Comparison of ENCODE assay signal across 8 mouse cellular contexts in the genomic region with DNA sequence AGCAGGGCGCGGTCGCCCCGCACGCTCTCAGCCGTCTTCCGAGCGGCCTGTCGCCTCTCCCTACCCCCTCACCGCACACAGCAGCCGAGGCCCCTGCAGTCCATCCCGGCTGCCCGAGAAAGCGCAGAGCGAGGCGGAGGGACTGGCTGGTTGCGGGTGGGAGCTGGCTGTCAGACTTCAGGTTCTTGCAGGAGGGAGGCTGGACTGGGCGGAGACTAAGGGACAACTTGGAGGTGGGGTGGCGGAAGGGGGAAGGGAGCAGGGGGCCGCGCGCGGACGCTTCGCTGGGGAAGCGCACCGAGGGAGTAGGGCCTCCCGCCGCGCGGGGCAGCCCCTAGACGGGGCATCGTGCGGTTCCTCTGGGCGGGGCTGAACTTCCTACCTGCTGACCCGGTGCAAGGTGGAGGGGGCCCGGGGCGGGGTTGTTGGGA. TPM values are rescaled to one million over a fixed set of nuclear protein-coding genes. Genes with fewer than 3 reads are reported as not detected.
DNase-seq lines count a peak whose midpoint lies in the region; ATAC-seq and TF ChIP-seq lines count a peak whose summit lies in the region.

No protein-coding gene starts in this region.

- H3K9me3 ChIP-seq in intestine, embryonic 15.5 days: no peaks in the 10 kb centered on the region
- H3K9me3 ChIP-seq in liver, embryonic 12.5 days (replicated peaks): no peaks in the 10 kb centered on the region
- H3K9me3 ChIP-seq in stomach, postnatal 0 days (ENCODE audit: control insufficient read depth, low read length): no peaks in the 10 kb centered on the region

- H3K36me3 ChIP-seq in intestine, embryonic 15.5 days: no peaks in the 10 kb centered on the region
- peaks cover 27% of the 10 kb centered on the region for H3K36me3 ChIP-seq in liver, embryonic 12.5 days
- no peaks in the 10 kb centered on the region for H3K36me3 ChIP-seq in myocyte (ENCODE audit: control insufficient read depth, insufficient read depth)
- no peaks in the 10 kb centered on the region for H3K36me3 ChIP-seq in stomach, postnatal 0 days (ENCODE audit: control insufficient read depth, insufficient read depth, low read length)

- peaks cover 8% of the 10 kb centered on the region; the same call in 1 of the 2 replicates for H3K4me1 ChIP-seq in intestine, embryonic 15.5 days (replicated peaks)
- peaks cover 46% of the 10 kb centered on the region for H3K4me1 ChIP-seq in liver, embryonic 12.5 days
- no peaks in the 10 kb centered on the region for H3K4me1 ChIP-seq in stomach, postnatal 0 days (replicated peaks; ENCODE audit: control insufficient read depth, insufficient read depth)

- no peak for TF ChIP-seq CTCF in stomach, postnatal 0 days (IDR thresholded peaks at IDR 0.05; ENCODE audit: low read depth)

- peaks cover 50% of the 10 kb centered on the region for H3K79me2 ChIP-seq in myocyte (ENCODE audit: control insufficient read depth, insufficient read depth)

- peak overlapping the region; percentile 96 for H3K9ac ChIP-seq in intestine, embryonic 15.5 days
- H3K9ac ChIP-seq in liver, embryonic 12.5 days: peak overlapping the region; percentile 97
- H3K9ac ChIP-seq in stomach, postnatal 0 days (ENCODE audit: low read length): peak overlapping the region; percentile 93

- no peaks in the 10 kb centered on the region for H3K27me3 ChIP-seq in intestine, embryonic 15.5 days (replicated peaks)
- H3K27me3 ChIP-seq in liver, embryonic 12.5 days (replicated peaks): no peaks in the 10 kb centered on the region
- H3K27me3 ChIP-seq in myocyte (ENCODE audit: control insufficient read depth, insufficient read depth, insufficient read length): no peaks in the 10 kb centered on the region
- no peaks in the 10 kb centered on the region for H3K27me3 ChIP-seq in stomach, postnatal 0 days (ENCODE audit: control insufficient read depth, insufficient read depth, low read length)

- no peak for TF ChIP-seq EP300 in stomach, postnatal 0 days (optimal IDR thresholded peaks at IDR 0.05)

- H3K27ac ChIP-seq in intestine, embryonic 15.5 days: peak overlapping the region; percentile 99
- H3K27ac ChIP-seq in liver, embryonic 12.5 days: peak overlapping the region; percentile 94
- peak overlapping the region; percentile 97 for H3K27ac ChIP-seq in stomach, postnatal 0 days (replicated peaks)

- DNase-seq in 3T3-L1 (ENCODE audit: low read depth, low spot score) (peak; percentile 63), adipocyte (ENCODE audit: low spot score) (peak; percentile 54)
- DNase-seq in embryo, embryonic 10 days (ENCODE audit: low spot score): peak; percentile 61
- DNase-seq in gastrocnemius, postnatal 10 days: peak; percentile 62
- peak; percentile 81 for DNase-seq in stomach, postnatal 0 days (ENCODE audit: low spot score)

- H3K4me3 ChIP-seq in intestine, embryonic 15.5 days (replicated peaks): peak overlapping the region; percentile 92
- peak overlapping the region; percentile 92 for H3K4me3 ChIP-seq in liver, embryonic 12.5 days
- peak overlapping the region; percentile 79 for H3K4me3 ChIP-seq in myocyte
- H3K4me3 ChIP-seq in stomach, postnatal 0 days (ENCODE audit: low read depth, low read length): peak overlapping the region; percentile 83

- H3ac ChIP-seq in myocyte (ENCODE audit: control insufficient read depth, insufficient read length): peak overlapping the region; percentile 75

- whole genome bisulfite sequencing in intestine, embryonic 15.5 days: under 1% methylated on average over 38 of the region's 38 CpGs
- WGBS in liver, embryonic 12.5 days (ENCODE audit: insufficient replicate concordance): under 1% methylated on average over 38 of the region's 38 CpGs
- under 1% methylated on average over 37 of the region's 38 CpGs for WGBS in stomach, postnatal 0 days

- peak; percentile 88 for ATAC-seq in intestine, embryonic 15.5 days
- ATAC-seq in liver, embryonic 12.5 days: peak; percentile 75
- peak; percentile 82 for ATAC-seq in stomach, postnatal 0 days (ENCODE audit: low FRiP score, low TSS enrichment)

- TF ChIP-seq POLR2A in myocyte (IDR thresholded peaks at IDR 0.05; ENCODE audit: insufficient read length, low read depth): no peak

- peak overlapping the region; percentile 63 for H3K4me2 ChIP-seq in intestine, embryonic 15.5 days (replicated peaks)
- H3K4me2 ChIP-seq in liver, embryonic 12.5 days: peak overlapping the region; percentile 80
- peak overlapping the region; percentile 71 for H3K4me2 ChIP-seq in myocyte (ENCODE audit: low read depth)
- peak overlapping the region; percentile 75 for H3K4me2 ChIP-seq in stomach, postnatal 0 days (replicated peaks; ENCODE audit: low read depth)

TF ChIP-seq in myocyte, 11 proteins besides CTCF, POLR2A, EP300 and RAD21:
- TF ChIP-seq MYOD1 (IDR thresholded peaks at IDR 0.05; ENCODE audit: control insufficient read depth in 1 of 3, insufficient read length in 2 of 3, low read depth in 2 of 3) (no peak), SRF (IDR thresholded peaks at IDR 0.05; ENCODE audit: control insufficient read depth, insufficient read length, low read depth) (no peak), MYOG (IDR thresholded peaks at IDR 0.05; ENCODE audit: control insufficient read depth in 1 of 3, insufficient read depth in 1 of 3, insufficient read length in 2 of 3, low read depth in 2 of 3) (peak in 1 of 3 experiments; percentile 1), MAX (IDR thresholded peaks at IDR 0.05; ENCODE audit: low read depth) (no peak), TCF3 (IDR thresholded peaks at IDR 0.05; ENCODE audit: insufficient read length, low read depth) (no peak), REST (IDR thresholded peaks at IDR 0.05; ENCODE audit: insufficient read depth, insufficient read length) (no peak), USF1 (IDR thresholded peaks at IDR 0.05; ENCODE audit: low read depth) (no peak), POLR2AphosphoS2 (IDR thresholded peaks at IDR 0.05; ENCODE audit: insufficient read length, low read depth) (no peak)

RNA-seq across cellular contexts. Expression of a gene that starts 0.4 kb away (rescaled TPM):
- 10 to 100 TPM; 77.9 to 80.9 TPM for total RNA-seq in gastrocnemius, postnatal 10 days (2021)
- polyA plus RNA-seq in intestine, embryonic 15.5 days (2015; fragmentation: Nextera tagmentation; extraction: Ambion mirVana): 79.3 and 92.3 TPM in 2 replicates
- 44.0 and 48.8 TPM in 2 replicates for polyA plus RNA-seq in liver, embryonic 12.5 days (2016; fragmentation: Nextera tagmentation; extraction: Ambion mirVana)
- polyA plus RNA-seq in myocyte (2012; fragmentation: generic; extraction: Trizol): 47.5 TPM
- polyA plus RNA-seq in stomach, postnatal 0 days (2015; fragmentation: Nextera tagmentation; extraction: Ambion mirVana): 54.1 and 60.7 TPM in 2 replicates

Comparison
In these comparisons a context has a peak if more than half of its experiments do, and no peak if none do; other contexts are left out.
1. Peak in every context shown above with its lines: DNase-seq, ATAC-seq, H3K4me3 ChIP-seq and H3K27ac ChIP-seq.